Mouse (Mus musculus) testis, adult 2 months (tissue): ENCODE data around the gene Crocc. TPM values are rescaled to one million over a fixed set of nuclear protein-coding genes. Genes with fewer than 3 reads are reported as not detected.

ENCODE experiments used
- H3K27ac ChIP-seq: fragments of 200-500 bp; 2 replicates; pipeline ENCODE4 v1.5.1; 2012; ENCODE audit warnings: low read depth, low read length; ENCODE audit not compliant: control insufficient read depth, insufficient read depth
- H3K27me3 ChIP-seq: fragments of 200-500 bp; 2 replicates; pipeline ENCODE4 v1.6.1; 2012; ENCODE audit warnings: mild to moderate bottlenecking, low read length, moderate library complexity; ENCODE audit not compliant: control insufficient read depth, insufficient read depth
- H3K36me3 ChIP-seq: fragments of 200-500 bp; 2 replicates; pipeline ENCODE4 v1.6.1; 2012; ENCODE audit warnings: mild to moderate bottlenecking, low read length; ENCODE audit not compliant: control insufficient read depth, insufficient read depth
- H3K4me1 ChIP-seq: fragments of 200-500 bp; 2 replicates; pipeline ENCODE4 v1.6.1; 2012; ENCODE audit warnings: low read length; ENCODE audit not compliant: control insufficient read depth, insufficient read depth
- H3K4me3 ChIP-seq: fragments of 200-500 bp; 2 replicates; pipeline ENCODE4 v1.5.1; 2012; ENCODE audit warnings: low read depth, mild to moderate bottlenecking, low read length, moderate library complexity, mixed read lengths; ENCODE audit not compliant: control insufficient read depth
- CTCF ChIP-seq: fragments of 200-500 bp; IDR thresholded peaks from 2 replicates; pipeline ENCODE4 v1.5.1; 2012; ENCODE audit warnings: low read depth, mild to moderate bottlenecking, inconsistent platforms, low read length, moderate library complexity; ENCODE audit not compliant: control insufficient read depth, insufficient read depth, insufficient replicate concordance
- POLR2A ChIP-seq: fragments of 200-500 bp; IDR thresholded peaks from 2 replicates; pipeline ENCODE4 v1.6.1; 2012; ENCODE audit warnings: low read depth, mild to moderate bottlenecking, inconsistent platforms, low read length, moderate library complexity; ENCODE audit not compliant: control insufficient read depth
- polyA plus RNA-seq: library from polyadenylated mRNA; depleted of rRNA; stranded (reverse); fragments of >200 nt; gene quantifications from 2 replicates; pipeline ENCODE4 v1.2.3, GENCODE M21; 2012

Gene Crocc
- polyA plus RNA-seq, 1 experiment: 12.5 TPM

GRCm38 (mm10) chr4:141017657-141018436 lies 42.5 kb downstream of the Crocc start:
- no peaks in the 10 kb centered on the region for H3K36me3 ChIP-seq
- no peak overlapping the region for H3K27ac ChIP-seq
- no peaks in the 10 kb centered on the region; the same call in 1 of the 2 replicates for H3K4me1 ChIP-seq
- H3K27me3 ChIP-seq: no peaks in the 10 kb centered on the region
- TF ChIP-seq POLR2A (no peak), CTCF (no peak)
- no peak overlapping the region for H3K4me3 ChIP-seq

- H3K36me3 ChIP-seq: no peaks in the 10 kb centered on the region
- H3K4me1 ChIP-seq: no peaks in the 10 kb centered on the region; the same call in 1 of the 2 replicates
- TF ChIP-seq CTCF (no peak), POLR2A (no peak)
- H3K4me3 ChIP-seq: peak overlapping the region; percentile 25
- no peak overlapping the region for H3K27ac ChIP-seq
- no peaks in the 10 kb centered on the region for H3K27me3 ChIP-seq
Measured at GRCm38 (mm10) chr4:141016311-141016710, 44.0 kb downstream of the Crocc start.

GRCm38 (mm10) chr4:141015356-141015755 lies 45.0 kb downstream of the Crocc start:
- TF ChIP-seq POLR2A (no peak), CTCF (no peak)
- no peak overlapping the region for H3K4me3 ChIP-seq
- H3K27ac ChIP-seq: no peak overlapping the region
- H3K36me3 ChIP-seq: no peaks in the 10 kb centered on the region
- H3K27me3 ChIP-seq: no peaks in the 10 kb centered on the region
- peaks cover 6% of the 10 kb centered on the region for H3K4me1 ChIP-seq

GRCm38 (mm10) chr4:141014856-141015255 lies 45.5 kb downstream of the Crocc start:
- Histone ChIP-seq H3K27me3 (no peaks in the 10 kb centered on the region), H3K36me3 (no peaks in the 10 kb centered on the region), H3K4me3 (no peak overlapping the region), H3K4me1 (peaks cover 6% of the 10 kb centered on the region), H3K27ac (no peak overlapping the region)
- TF ChIP-seq POLR2A: no peak
- no peak for TF ChIP-seq CTCF

- H3K4me3 ChIP-seq: no peak overlapping the region
- peaks cover 6% of the 10 kb centered on the region for H3K4me1 ChIP-seq
- no peak for TF ChIP-seq CTCF
- no peak for TF ChIP-seq POLR2A
- H3K36me3 ChIP-seq: no peaks in the 10 kb centered on the region
- no peak overlapping the region for H3K27ac ChIP-seq
- H3K27me3 ChIP-seq: no peaks in the 10 kb centered on the region
Measured at GRCm38 (mm10) chr4:141014114-141014513, 46.2 kb downstream of the Crocc start.

- peaks cover 6% of the 10 kb centered on the region for H3K4me1 ChIP-seq
- H3K4me3 ChIP-seq: no peak overlapping the region
- H3K27me3 ChIP-seq: no peaks in the 10 kb centered on the region
- TF ChIP-seq CTCF (no peak), POLR2A (no peak)
- H3K27ac ChIP-seq: no peak overlapping the region
- no peaks in the 10 kb centered on the region for H3K36me3 ChIP-seq
Measured at GRCm38 (mm10) chr4:141012558-141012957, 47.8 kb downstream of the Crocc start.

- no peaks in the 10 kb centered on the region for H3K36me3 ChIP-seq
- no peak for TF ChIP-seq CTCF
- TF ChIP-seq POLR2A: no peak
- H3K27me3 ChIP-seq: no peaks in the 10 kb centered on the region
- no peak overlapping the region for H3K27ac ChIP-seq
- H3K4me3 ChIP-seq: no peak overlapping the region
- peaks cover 6% of the 10 kb centered on the region for H3K4me1 ChIP-seq
Measured at GRCm38 (mm10) chr4:141011556-141012328, 48.6 kb downstream of the Crocc start.
